Mouse (Mus musculus) bone marrow, adult 2 months (tissue): ENCODE results near the gene H2-Oa.
A peak's percentile ranks its signal among the peaks of the same experiment; 100 is the strongest.

ENCODE experiments used
- CTCF ChIP-seq: fragments of 200-500 bp; IDR thresholded peaks from 2 replicates; pipeline ENCODE4 v1.5.1; 2011; ENCODE audit warnings: low read length, control low read depth; ENCODE audit not compliant: control insufficient read depth, insufficient read depth
- POLR2A ChIP-seq: fragments of 200-500 bp; IDR thresholded peaks from 2 replicates; pipeline ENCODE4 v1.6.1; 2011; ENCODE audit warnings: low read depth, mild to moderate bottlenecking, control low read depth, low read length, borderline replicate concordance; ENCODE audit not compliant: control insufficient read depth

GRCm38 (mm10) chr17:34121172-34121878, 29.2 kb downstream of the H2-Oa start:
- peak; percentile 21; the same call in 1 of the 2 replicates for TF ChIP-seq POLR2A
- TF ChIP-seq CTCF = no peak
